7 mouse cellular contexts compared by ENCODE assay signal in the genomic region with DNA sequence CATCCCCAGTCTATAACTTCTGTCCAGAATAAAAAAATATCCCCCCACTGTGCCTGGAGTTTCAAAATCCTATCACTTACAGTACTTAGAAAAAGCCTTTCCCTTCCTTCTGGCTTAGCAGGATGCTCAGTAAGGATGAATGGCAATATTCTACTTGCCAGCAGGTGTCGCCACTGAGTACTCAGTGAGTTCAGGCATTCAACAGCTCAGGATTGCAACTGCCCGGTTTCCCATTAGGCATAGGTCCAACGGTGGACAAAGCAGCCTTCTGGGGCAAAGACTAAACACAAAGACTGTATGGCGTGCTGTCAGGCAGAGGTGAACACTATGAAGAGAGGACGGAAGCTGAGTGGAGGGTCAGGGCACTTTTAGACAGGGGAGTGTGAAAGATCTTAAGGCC.
DNase-seq lines count a peak whose midpoint lies in the region; ATAC-seq and TF ChIP-seq lines count a peak whose summit lies in the region.

No protein-coding gene starts in this region.

- peak; percentile 22 for DNase-seq in Patski (ENCODE audit: low read depth, low spot score)
- peak; percentile 31 for DNase-seq in c-Kit-positive CD71-positive TER-119-negative erythroid progenitor cells, embryonic 14.5 days (ENCODE audit: low read depth)
- DNase-seq in forebrain, embryonic 14.5 days (ENCODE audit: low spot score) = peak; percentile 97
- DNase-seq in hindbrain, embryonic 14.5 days (ENCODE audit: low spot score) = peak; percentile 97
- DNase-seq in left cerebral cortex, adult 2 months (ENCODE audit: extremely low spot score in 1 of 2, low spot score in 2 of 2) = peak; percentile 84 to 92
- peak; percentile 99 for DNase-seq in midbrain, embryonic 11.5 days (ENCODE audit: low spot score, missing footprints)
- DNase-seq in spleen, adult 18-20 months = peak; percentile 7 to 69

- no peak overlapping the region for H3K4me2 ChIP-seq in forebrain, embryonic 14.5 days (ENCODE audit: low read length)
- H3K4me2 ChIP-seq in hindbrain, embryonic 14.5 days (replicated peaks) = no peak overlapping the region
- H3K4me2 ChIP-seq in midbrain, embryonic 11.5 days = no peak overlapping the region

- H3K27me3 ChIP-seq in Patski = peaks cover 5% of the 10 kb centered on the region
- H3K27me3 ChIP-seq in forebrain, embryonic 14.5 days (replicated peaks; ENCODE audit: control insufficient read depth, insufficient read depth, low read length) = 0 out of 2 replicates have a peak, but pooled peaks cover 3% of the 10 kb centered on the region
- no peaks in the 10 kb centered on the region for H3K27me3 ChIP-seq in hindbrain, embryonic 14.5 days (ENCODE audit: control insufficient read depth, insufficient read depth, low read length)
- H3K27me3 ChIP-seq in midbrain, embryonic 11.5 days (ENCODE audit: control insufficient read depth, insufficient read depth, low read length) = no peaks in the 10 kb centered on the region

- WGBS in forebrain, embryonic 14.5 days = under 1% methylated on average over 5 of the region's 5 CpGs
- 1% methylated on average over 5 of the region's 5 CpGs for WGBS in hindbrain, embryonic 14.5 days
- 4% methylated on average over 5 of the region's 5 CpGs for WGBS in midbrain, embryonic 11.5 days

- intact Hi-C loops in left cerebral cortex, adult 2 months (cut with DNase I) = loop anchor here (2.0 to 5.0 kb wide), 5 partner anchors 33 to 533 kb away; partner anchors contain the start of gene Pou3f1

- no peak overlapping the region for H3K9ac ChIP-seq in forebrain, embryonic 14.5 days (ENCODE audit: low read length)
- no peak overlapping the region for H3K9ac ChIP-seq in hindbrain, embryonic 14.5 days
- H3K9ac ChIP-seq in midbrain, embryonic 11.5 days (ENCODE audit: low read length) = no peak overlapping the region

- CTCF ChIA-PET in Patski (lab: Charles Lee) = interaction anchor here (1.2 kb wide), 1 partner anchor 11 kb away, joined by 3 read pairs; no protein-coding TSS in a partner anchor

- ATAC-seq in Patski = no peak
- peak; percentile 57 for ATAC-seq in forebrain, embryonic 14.5 days
- ATAC-seq in hindbrain, embryonic 14.5 days (ENCODE audit: low FRiP score) = no peak; the same call in 1 of the 2 replicates
- 0 out of 2 replicates have a peak, but pooled peaks have one; percentile 54 for ATAC-seq in midbrain, embryonic 11.5 days (ENCODE audit: low FRiP score)

- TF ChIP-seq CTCF in Patski (IDR thresholded peaks at IDR 0.05) = peak; percentile 83
- TF ChIP-seq CTCF in left cerebral cortex, adult 2 months (IDR thresholded peaks at IDR 0.05) = peak; percentile 96

- H3K27ac ChIP-seq in forebrain, embryonic 14.5 days (ENCODE audit: low read depth, low read length) = no peak overlapping the region
- no peak overlapping the region for H3K27ac ChIP-seq in hindbrain, embryonic 14.5 days
- H3K27ac ChIP-seq in left cerebral cortex, adult 2 months = no peak overlapping the region
- H3K27ac ChIP-seq in midbrain, embryonic 11.5 days (ENCODE audit: low read depth, low read length) = no peak overlapping the region

- H3K4me3 ChIP-seq in forebrain, embryonic 14.5 days (ENCODE audit: low read depth, low read length) = no peak overlapping the region
- H3K4me3 ChIP-seq in hindbrain, embryonic 14.5 days (replicated peaks; ENCODE audit: low read length) = no peak overlapping the region
- H3K4me3 ChIP-seq in left cerebral cortex, adult 2 months = no peak overlapping the region
- no peak overlapping the region for H3K4me3 ChIP-seq in midbrain, embryonic 11.5 days (ENCODE audit: low read depth, low read length)

- H3K36me3 ChIP-seq in forebrain, embryonic 14.5 days (ENCODE audit: control insufficient read depth, insufficient read depth, low read length) = no peaks in the 10 kb centered on the region
- H3K36me3 ChIP-seq in hindbrain, embryonic 14.5 days (replicated peaks; ENCODE audit: control insufficient read depth, insufficient read depth) = no peaks in the 10 kb centered on the region
- no peaks in the 10 kb centered on the region for H3K36me3 ChIP-seq in midbrain, embryonic 11.5 days (ENCODE audit: control insufficient read depth, insufficient read depth, low read length)

- H3K9me3 ChIP-seq in forebrain, embryonic 14.5 days (replicated peaks; ENCODE audit: control insufficient read depth, low read length) = no peaks in the 10 kb centered on the region
- H3K9me3 ChIP-seq in hindbrain, embryonic 14.5 days (ENCODE audit: control insufficient read depth, low read length) = no peaks in the 10 kb centered on the region
- H3K9me3 ChIP-seq in midbrain, embryonic 11.5 days (ENCODE audit: control insufficient read depth, low read length) = no peaks in the 10 kb centered on the region

- H3K4me1 ChIP-seq in forebrain, embryonic 14.5 days (ENCODE audit: control insufficient read depth, insufficient read depth, low read length) = peaks cover 10% of the 10 kb centered on the region; the same call in 1 of the 2 replicates
- peaks cover 6% of the 10 kb centered on the region; the same call in 1 of the 2 replicates for H3K4me1 ChIP-seq in hindbrain, embryonic 14.5 days (replicated peaks; ENCODE audit: control insufficient read depth, insufficient read depth, low read length)
- H3K4me1 ChIP-seq in midbrain, embryonic 11.5 days (ENCODE audit: control insufficient read depth, insufficient read depth, low read length) = peaks cover 4% of the 10 kb centered on the region; the same call in 1 of the 2 replicates

- in situ Hi-C loops in Patski (cut with MboI; ENCODE audit: low pct_unique_long_range_greater_than_20kb) = loop anchor here (5.0 kb wide), 1 partner anchor 515 kb away; the partner anchor contains the start of gene Pou3f1

- POLR2A ChIA-PET in Patski (lab: Charles Lee) = interaction anchor here (0.6 kb wide), 1 partner anchor 133 kb away, joined by 3 read pairs; no protein-coding TSS in a partner anchor

Comparison
In these comparisons a context has a peak if more than half of its experiments do, and no peak if none do; other contexts are left out.
1. ATAC-seq: peak in forebrain, embryonic 14.5 days (single experiment) and midbrain, embryonic 11.5 days (single experiment); none in Patski (single experiment) and hindbrain, embryonic 14.5 days (single experiment).
2. DNase-seq: peak in every context shown above with its lines; median percentile 99 in midbrain, embryonic 11.5 days; 97 in forebrain, embryonic 14.5 days; 97 in hindbrain, embryonic 14.5 days; 88 in left cerebral cortex, adult 2 months; 38 in spleen, adult 18-20 months; 31 in c-Kit-positive CD71-positive TER-119-negative erythroid progenitor cells, embryonic 14.5 days; 22 in Patski.